Mouse (Mus musculus): ENCODE data around the gene Entpd1. TPM values are rescaled to one million over a fixed set of nuclear protein-coding genes. Genes with fewer than 3 reads are reported as not detected.

Entpd1 gene
- total RNA-seq (2023): 10 to 100 TPM; 18.6 to 24.1 TPM

GRCm38 (mm10) chr19:40611830-40612506 lies at the start of gene Entpd1, which contains the start of gene Tctn3:
Entpd1 (plus strand) TSS chr19:40612366.
Tctn3 (minus strand) TSS chr19:40612233.

GRCm38 (mm10) chr19:40588293-40588654 lies 23.9 kb upstream of the Entpd1 start, which contains the start of gene Aldh18a1:
Aldh18a1 (minus strand) TSS chr19:40588463.

GRCm38 (mm10) chr19:40748559-40748958 lies 136.4 kb downstream of the Entpd1 start, which contains the start of gene Cc2d2b:
Cc2d2b (plus strand) TSS chr19:40748753.

Other genes starting within 250 kb of the Entpd1 start
- gene Sorbs1, start 98.6 kb upstream of the Entpd1 start, total RNA-seq (2023): 10 to 100 TPM; 10.9 to 13.3 TPM
- 10 to 100 TPM; 27.2 to 30.3 TPM for gene Aldh18a1, start 23.9 kb upstream of the Entpd1 start, total RNA-seq (2023)
- gene Tctn3, start 133 bp upstream of the Entpd1 start, total RNA-seq (2023): 10 to 100 TPM; 10.0 to 11.3 TPM
- 1 to 10 TPM in 1 of 2 experiments, under 1 TPM in 1; 0.70 to 2.2 TPM for gene Cc2d2b, start 136.4 kb downstream of the Entpd1 start, total RNA-seq (2023)
- gene Ccnj, start 218.9 kb downstream of the Entpd1 start, total RNA-seq (2023): 10 to 100 TPM; 27.4 to 29.8 TPM

Data from B cell, adult 67 days (primary cell).